Mouse (Mus musculus): ENCODE data around the gene Hsdl1. TPM values are rescaled to one million over a fixed set of nuclear protein-coding genes. Genes with fewer than 3 reads are reported as not detected.

Hsdl1 gene
- total RNA-seq, 2 experiments from 2014 or later: 47.2 to 55.7 TPM

DNA sequence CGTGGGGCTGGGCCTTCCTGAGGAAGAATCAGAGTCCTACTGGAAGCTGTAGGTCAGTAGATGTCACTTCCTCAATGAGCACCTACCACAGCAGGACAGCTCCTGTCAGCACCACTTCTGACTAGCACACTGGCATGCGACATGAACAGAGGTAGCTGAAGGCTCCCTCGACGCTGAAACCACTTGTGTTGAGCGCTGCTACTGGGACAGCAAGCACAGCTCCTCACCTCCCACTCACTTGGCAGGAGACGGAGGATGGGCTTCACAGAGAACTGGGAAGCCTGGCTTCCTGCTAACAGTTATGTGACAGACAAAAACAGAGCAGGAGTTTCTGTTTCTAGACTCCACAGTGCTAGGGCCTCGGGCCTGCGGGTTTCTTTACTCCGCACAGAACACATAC is 43.0 kb downstream of the Hsdl1 start:
- peak; percentile 77 to 79 for DNase-seq (ENCODE audit: low spot score in 2 of 2)

- DNase-seq (ENCODE audit: low spot score in 2 of 2): no peak
Measured at GRCm38 (mm10) chr8:119531397-119531796, 43.6 kb downstream of the Hsdl1 start.

DNA sequence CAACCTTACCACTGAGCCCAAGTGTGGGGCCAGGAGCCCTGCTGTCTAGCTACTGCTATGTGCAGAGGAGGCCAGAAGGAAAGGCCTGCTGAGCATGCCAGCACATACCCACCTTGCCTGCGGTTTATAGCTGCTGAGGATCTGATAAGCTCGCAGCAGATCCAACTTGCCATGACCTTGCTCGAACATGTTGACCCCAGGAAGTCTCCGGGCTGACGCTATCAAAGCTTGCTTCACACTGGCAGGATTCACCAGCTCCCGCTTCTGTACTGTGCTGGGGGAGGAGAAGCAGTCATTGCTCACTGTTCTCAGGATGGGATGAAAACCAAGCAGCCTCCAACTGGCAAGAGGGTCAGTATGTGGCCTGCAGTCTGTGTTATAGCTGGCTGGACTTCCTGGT is 44.0 kb downstream of the Hsdl1 start:
- no peak for DNase-seq (ENCODE audit: low spot score in 2 of 2)

DNA sequence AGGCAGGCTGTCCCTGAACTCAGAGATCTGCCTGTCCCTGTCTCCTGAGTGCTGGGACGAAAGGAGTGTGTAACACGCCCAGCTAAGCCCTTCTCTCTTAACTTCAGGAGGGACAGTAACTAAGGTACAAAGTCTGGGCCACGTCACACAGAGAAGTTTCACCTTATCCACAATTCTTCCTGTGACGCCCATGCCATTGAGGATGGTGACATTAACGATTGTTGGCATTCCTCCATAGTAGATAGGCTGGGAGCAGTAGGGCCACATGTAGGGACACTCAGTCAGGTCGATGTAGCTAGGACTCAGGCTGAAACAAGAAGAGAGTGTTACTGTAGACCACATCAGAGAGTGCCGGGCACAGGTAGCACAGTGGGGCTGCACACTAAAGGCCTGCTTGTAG is 46.2 kb downstream of the Hsdl1 start:
- no peak for DNase-seq (ENCODE audit: low spot score in 2 of 2)

GRCm38 (mm10) chr8:119520102-119520501 is 54.9 kb downstream of the Hsdl1 start:
- no peak for DNase-seq (ENCODE audit: low spot score in 2 of 2)

DNA sequence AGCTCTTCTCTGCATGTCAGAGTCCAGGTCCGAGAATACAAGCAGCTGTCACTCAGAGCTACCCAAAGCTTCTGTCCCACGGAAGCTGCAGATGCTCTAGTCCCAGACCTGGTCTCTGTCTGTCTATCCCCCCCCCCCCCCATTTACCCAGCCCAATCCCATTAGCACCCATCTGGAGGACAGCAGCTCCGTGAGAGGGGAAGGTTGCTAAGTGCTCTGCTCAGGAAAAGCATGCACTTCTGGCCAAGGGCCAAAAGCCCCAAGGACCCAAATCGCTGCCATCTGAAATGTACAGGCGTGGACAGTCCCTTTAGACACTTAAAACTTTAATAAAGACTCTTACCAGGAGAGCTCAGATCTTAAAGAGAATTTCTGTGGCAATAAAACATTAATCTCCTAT is 58.3 kb downstream of the Hsdl1 start:
- DNase-seq (ENCODE audit: low spot score in 2 of 2): no peak

DNA sequence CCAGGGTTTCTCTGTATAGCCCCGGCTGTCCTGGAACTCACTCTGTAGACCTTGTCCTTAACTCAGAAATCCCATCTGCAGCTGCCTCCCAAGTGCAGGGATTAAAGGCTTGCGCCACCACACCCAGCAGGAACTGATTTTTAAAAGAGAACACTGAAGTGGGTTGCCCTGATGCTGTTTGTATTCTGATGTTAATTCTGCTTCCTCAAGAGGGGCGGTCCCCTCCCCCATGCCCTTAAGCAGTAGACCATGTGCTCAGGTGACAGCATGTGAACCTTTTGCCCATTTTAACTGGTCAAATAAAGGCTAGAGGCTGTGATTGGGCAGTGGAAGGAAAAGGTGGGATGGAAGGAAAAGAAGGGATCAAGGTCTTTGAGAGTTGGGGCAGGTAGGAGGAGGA is 59.2 kb downstream of the Hsdl1 start:
- DNase-seq (ENCODE audit: low spot score in 2 of 2): no peak

DNA sequence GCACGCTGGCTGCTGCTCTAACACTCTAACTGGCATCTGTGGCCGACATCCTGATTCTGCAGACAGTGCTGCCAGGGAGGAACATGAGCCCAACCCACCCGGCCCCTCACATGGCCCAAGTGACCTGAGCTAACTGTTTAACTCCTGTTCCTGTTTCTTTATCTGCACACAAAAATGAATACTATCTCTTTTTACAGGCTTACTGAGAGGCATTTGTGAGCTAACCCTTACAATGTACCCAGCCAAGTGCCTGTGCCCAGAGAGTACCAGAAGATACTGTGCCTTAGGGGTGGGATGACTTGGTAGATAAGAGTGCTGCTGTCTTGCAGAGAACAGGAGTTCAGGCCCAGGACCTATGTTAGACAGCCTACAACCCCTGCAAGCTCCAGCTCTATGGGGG is 60.0 kb downstream of the Hsdl1 start:
- DNase-seq (ENCODE audit: low spot score in 2 of 2): no peak

- DNase-seq (ENCODE audit: low spot score in 2 of 2): no peak
Measured at GRCm38 (mm10) chr8:119513405-119513804, 61.6 kb downstream of the Hsdl1 start.

Other genes starting within 250 kb of the Hsdl1 start
- 100 to 1,000 TPM; 325 TPM for gene Hsbp1, start 230.7 kb downstream of the Hsdl1 start, total RNA-seq (2021)
- 10 to 100 TPM; 27.1 to 28.1 TPM for gene Mlycd, start 180.3 kb downstream of the Hsdl1 start, total RNA-seq (2021)
- gene Osgin1, start 141.1 kb downstream of the Hsdl1 start, total RNA-seq (2021): under 1 TPM; 0.45 to 0.72 TPM
- gene Necab2, start 128.5 kb downstream of the Hsdl1 start, total RNA-seq (2021): 10 to 100 TPM; 72.8 to 99.1 TPM
- gene Slc38a8, start 73.5 kb downstream of the Hsdl1 start, total RNA-seq (2021): under 1 TPM; 0.26 to 0.93 TPM
- 10 to 100 TPM; 61.9 to 65.5 TPM for gene Mbtps1, start 16.4 kb downstream of the Hsdl1 start, total RNA-seq (2021)
- under 1 TPM; 0.19 to 0.21 TPM for gene Dnaaf1, start 52 bp upstream of the Hsdl1 start, total RNA-seq (2021)
- 10 to 100 TPM; 10.7 to 12.3 TPM for gene Taf1c, start 30.0 kb upstream of the Hsdl1 start, total RNA-seq (2021)
- gene Adad2, start 37.6 kb upstream of the Hsdl1 start, total RNA-seq (2021): under 1 TPM; 0.37 to 0.45 TPM
- 1 to 10 TPM; 2.1 to 2.9 TPM for gene Kcng4, start 60.5 kb upstream of the Hsdl1 start, total RNA-seq (2021)
- gene Wfdc1, start 91.2 kb upstream of the Hsdl1 start, total RNA-seq (2021): 1 to 10 TPM; 8.3 to 10.0 TPM
- gene Atp2c2, start 124.8 kb upstream of the Hsdl1 start, total RNA-seq (2021): 1 to 10 TPM; 1.9 to 2.1 TPM
- 10 to 100 TPM; 14.5 to 15.3 TPM for gene Tldc1, start 203.2 kb upstream of the Hsdl1 start, total RNA-seq (2021)

All from left cerebral cortex, adult 18-20 months (tissue).